Mouse (Mus musculus): ENCODE measurements at regions not wholly inside any gene's neighbourhood (a gene's known extent, or its start where the extent isn't known, plus 50 kb on each side); places are given as distances from the start of the nearest gene placed in this dataset.

GRCm38 (mm10) chr14:105518706-105519105 is 260.3 kb downstream of the Ndfip2 start:
- no peak for TF ChIP-seq POLR2A (IDR thresholded peaks at IDR 0.05; ENCODE audit: borderline replicate concordance, extremely low read depth, insufficient read depth, insufficient read length)

GRCm38 (mm10) chr14:105514413-105514812 is 256.0 kb downstream of the Ndfip2 start:
- Histone ChIP-seq H3K27me3 (ENCODE audit: control insufficient read depth, insufficient read depth, low read length) (no peaks in the 10 kb centered on the region), H3K4me3 (replicated peaks; ENCODE audit: low read length) (no peak overlapping the region), H3K9me3 (ENCODE audit: control insufficient read depth, low read length) (no peaks in the 10 kb centered on the region), H3K4me2 (replicated peaks; ENCODE audit: low read depth, low read length, severe bottlenecking) (no peak overlapping the region), H3K9ac (ENCODE audit: low read depth, low read length, severe bottlenecking) (no peak overlapping the region), H3K27ac (replicated peaks; ENCODE audit: low read depth, low read length) (no peak overlapping the region), H3K36me3 (ENCODE audit: control insufficient read depth, insufficient read depth, low read length) (no peaks in the 10 kb centered on the region), H3K4me1 (ENCODE audit: control insufficient read depth, insufficient read depth, low read length) (no peaks in the 10 kb centered on the region)
- WGBS: 81% methylated on average over 9 of the region's 9 CpGs
- DNase-seq (ENCODE audit: low spot score) (no peak), ATAC-seq (ENCODE audit: low FRiP score, low read depth) (no peak)
- no peak for TF ChIP-seq POLR2A (IDR thresholded peaks at IDR 0.05; ENCODE audit: borderline replicate concordance, extremely low read depth, insufficient read depth, insufficient read length)

More at GRCm38 (mm10) chr14:105518706-105519105, 260.3 kb downstream of the Ndfip2 start:
- 57% methylated on average over 7 of the region's 7 CpGs for WGBS
- Histone ChIP-seq H3K4me1 (ENCODE audit: control insufficient read depth, insufficient read depth, low read length) (no peaks in the 10 kb centered on the region), H3K27me3 (ENCODE audit: control insufficient read depth, insufficient read depth, low read length) (no peaks in the 10 kb centered on the region), H3K36me3 (ENCODE audit: control insufficient read depth, insufficient read depth, low read length) (no peaks in the 10 kb centered on the region), H3K27ac (replicated peaks; ENCODE audit: low read depth, low read length) (no peak overlapping the region), H3K9ac (ENCODE audit: low read depth, low read length, severe bottlenecking) (no peak overlapping the region), H3K9me3 (ENCODE audit: control insufficient read depth, low read length) (no peaks in the 10 kb centered on the region), H3K4me3 (replicated peaks; ENCODE audit: low read length) (no peak overlapping the region), H3K4me2 (replicated peaks; ENCODE audit: low read depth, low read length, severe bottlenecking) (no peak overlapping the region)
- no peak for ATAC-seq (ENCODE audit: low FRiP score, low read depth)
- DNase-seq (ENCODE audit: low spot score): no peak

DNA sequence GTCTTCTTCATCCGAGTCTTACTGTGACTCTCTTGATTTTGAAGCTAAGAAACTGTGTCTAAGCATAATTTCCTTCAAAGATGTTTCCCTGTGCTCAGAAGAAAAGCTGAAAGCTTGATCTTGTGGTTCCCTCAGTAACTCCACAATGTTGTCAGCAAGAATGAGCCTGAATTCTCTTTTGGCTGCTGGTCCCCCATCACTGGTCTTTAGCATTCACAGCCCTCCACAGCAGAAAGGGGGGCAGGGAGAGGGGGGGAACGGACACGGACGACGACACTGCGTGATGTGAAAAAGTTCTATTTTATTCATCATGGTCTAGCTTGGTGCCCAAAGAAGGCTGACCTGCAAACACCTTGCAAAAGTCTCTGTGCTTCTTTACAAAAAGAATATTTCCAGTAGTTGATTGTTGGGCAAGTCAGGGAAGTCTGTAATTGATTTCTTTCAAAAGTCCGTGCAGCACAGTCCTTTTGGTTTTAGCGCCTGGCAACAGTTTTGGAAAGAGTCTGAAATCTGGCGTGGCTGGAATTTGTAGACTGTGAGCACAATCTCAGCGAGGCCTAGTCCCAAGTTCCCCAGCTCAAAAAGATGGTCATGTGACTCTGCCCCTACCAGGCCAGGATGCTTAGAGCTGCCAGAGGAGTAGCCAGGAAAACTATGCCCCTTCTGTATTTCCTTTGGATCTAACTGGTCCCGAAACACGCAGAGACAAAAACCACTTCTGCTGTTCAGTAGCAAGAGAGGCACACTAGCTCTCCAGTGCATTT is 254.7 kb downstream of the Ndfip2 start:
- DNase-seq (ENCODE audit: low spot score) (no peak), ATAC-seq (ENCODE audit: low FRiP score, low read depth) (no peak)
- H3K4me2 ChIP-seq (replicated peaks; ENCODE audit: low read depth, low read length, severe bottlenecking): no peak overlapping the region
- no peak overlapping the region for H3K27ac ChIP-seq (replicated peaks; ENCODE audit: low read depth, low read length)
- H3K4me3 ChIP-seq (replicated peaks; ENCODE audit: low read length): no peak overlapping the region
- no peaks in the 10 kb centered on the region for H3K9me3 ChIP-seq (ENCODE audit: control insufficient read depth, low read length)
- H3K4me1 ChIP-seq (ENCODE audit: control insufficient read depth, insufficient read depth, low read length): no peaks in the 10 kb centered on the region
- no peak for TF ChIP-seq POLR2A (IDR thresholded peaks at IDR 0.05; ENCODE audit: borderline replicate concordance, extremely low read depth, insufficient read depth, insufficient read length)
- H3K27me3 ChIP-seq (ENCODE audit: control insufficient read depth, insufficient read depth, low read length): no peaks in the 10 kb centered on the region
- WGBS: 80% methylated on average over 12 of the region's 12 CpGs
- no peaks in the 10 kb centered on the region for H3K36me3 ChIP-seq (ENCODE audit: control insufficient read depth, insufficient read depth, low read length)
- no peak overlapping the region for H3K9ac ChIP-seq (ENCODE audit: low read depth, low read length, severe bottlenecking)

DNA sequence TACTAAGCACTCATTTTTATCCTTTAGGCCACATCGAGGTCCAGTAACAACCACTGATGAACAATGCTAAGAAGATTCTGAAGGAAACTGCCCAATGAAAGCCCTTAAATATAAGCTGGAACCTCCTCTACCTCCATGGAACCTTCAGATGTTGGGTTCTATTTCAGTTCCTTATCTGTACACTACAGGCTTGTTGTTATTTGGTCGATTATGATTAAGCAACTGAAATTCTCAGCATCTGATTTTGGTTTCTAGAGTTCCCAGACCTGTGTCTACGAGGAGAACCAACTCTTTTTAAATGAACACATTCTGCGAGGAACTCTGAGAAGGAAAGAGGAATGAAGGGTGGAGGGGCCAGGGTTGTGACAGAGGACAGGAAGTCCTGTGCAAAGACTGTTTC is 253.5 kb downstream of the Ndfip2 start:
- no peak for ATAC-seq (ENCODE audit: low FRiP score, low read depth)
- no peak overlapping the region for H3K27ac ChIP-seq (replicated peaks; ENCODE audit: low read depth, low read length)
- no peak overlapping the region for H3K4me3 ChIP-seq (replicated peaks; ENCODE audit: low read length)
- H3K9me3 ChIP-seq (ENCODE audit: control insufficient read depth, low read length): no peaks in the 10 kb centered on the region
- no peaks in the 10 kb centered on the region for H3K27me3 ChIP-seq (ENCODE audit: control insufficient read depth, insufficient read depth, low read length)
- H3K9ac ChIP-seq (ENCODE audit: low read depth, low read length, severe bottlenecking): no peak overlapping the region
- no peak for TF ChIP-seq POLR2A (IDR thresholded peaks at IDR 0.05; ENCODE audit: borderline replicate concordance, extremely low read depth, insufficient read depth, insufficient read length)
- no peaks in the 10 kb centered on the region for H3K4me1 ChIP-seq (ENCODE audit: control insufficient read depth, insufficient read depth, low read length)
- WGBS: 90% methylated on average over 4 of the region's 4 CpGs
- no peaks in the 10 kb centered on the region for H3K36me3 ChIP-seq (ENCODE audit: control insufficient read depth, insufficient read depth, low read length)
- H3K4me2 ChIP-seq (replicated peaks; ENCODE audit: low read depth, low read length, severe bottlenecking): no peak overlapping the region
- DNase-seq (ENCODE audit: low spot score): no peak

- Histone ChIP-seq H3K36me3 (ENCODE audit: control insufficient read depth, insufficient read depth, low read length) (no peaks in the 10 kb centered on the region), H3K27ac (replicated peaks; ENCODE audit: low read depth, low read length) (no peak overlapping the region), H3K27me3 (ENCODE audit: control insufficient read depth, insufficient read depth, low read length) (no peaks in the 10 kb centered on the region), H3K4me3 (replicated peaks; ENCODE audit: low read length) (no peak overlapping the region), H3K9me3 (ENCODE audit: control insufficient read depth, low read length) (no peaks in the 10 kb centered on the region), H3K4me2 (replicated peaks; ENCODE audit: low read depth, low read length, severe bottlenecking) (no peak overlapping the region), H3K9ac (ENCODE audit: low read depth, low read length, severe bottlenecking) (no peak overlapping the region), H3K4me1 (ENCODE audit: control insufficient read depth, insufficient read depth, low read length) (no peaks in the 10 kb centered on the region)
- no peak for TF ChIP-seq POLR2A (IDR thresholded peaks at IDR 0.05; ENCODE audit: borderline replicate concordance, extremely low read depth, insufficient read depth, insufficient read length)
- DNase-seq (ENCODE audit: low spot score) (no peak), ATAC-seq (ENCODE audit: low FRiP score, low read depth) (no peak)
- WGBS: 87% methylated on average over 3 of the region's 3 CpGs
These were observed 252.8 kb downstream of the Ndfip2 start for GRCm38 (mm10) chr14:105511135-105511534.
